Comparison of ENCODE assay signal across 8 mouse cellular contexts in the genomic region with DNA sequence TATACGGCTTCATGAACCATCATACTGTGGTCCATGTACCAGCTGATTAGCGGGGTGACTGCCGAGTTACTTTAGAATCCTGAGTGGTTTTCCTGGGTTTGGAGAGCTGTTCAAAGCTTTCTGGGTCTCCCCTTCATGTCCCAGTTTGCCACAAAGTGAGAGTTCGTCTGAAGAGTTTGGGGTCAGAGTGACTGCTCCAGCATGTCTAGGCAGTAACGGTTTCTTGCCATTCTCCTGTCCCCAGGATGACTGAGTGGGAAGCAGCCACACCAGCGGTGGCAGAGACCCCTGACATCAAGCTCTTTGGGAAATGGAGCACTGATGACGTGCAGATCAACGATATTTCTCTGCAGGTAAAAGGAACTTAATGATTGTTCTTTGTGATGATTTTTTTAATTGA. TPM values are rescaled to one million over a fixed set of nuclear protein-coding genes. Genes with fewer than 3 reads are reported as not detected.
DNase-seq lines count a peak whose midpoint lies in the region; ATAC-seq and TF ChIP-seq lines count a peak whose summit lies in the region.

No protein-coding gene starts in this region.

- TF ChIP-seq CTCF in lung, embryonic 14.5 days (IDR thresholded peaks at IDR 0.05; ENCODE audit: low read depth) = no peak

- H3K4me1 ChIP-seq in lung, embryonic 14.5 days (ENCODE audit: insufficient read depth) = peaks cover 9% of the 10 kb centered on the region
- H3K4me1 ChIP-seq in embryonic facial prominence, embryonic 13.5 days = peaks cover 30% of the 10 kb centered on the region
- peaks cover 26% of the 10 kb centered on the region for H3K4me1 ChIP-seq in intestine, embryonic 16.5 days (ENCODE audit: control insufficient read depth, insufficient read depth, low read length)
- H3K4me1 ChIP-seq in neural tube, embryonic 14.5 days (ENCODE audit: control insufficient read depth, insufficient read depth, low read length) = peaks cover 9% of the 10 kb centered on the region

- no peaks in the 10 kb centered on the region for H3K9me3 ChIP-seq in lung, embryonic 14.5 days (ENCODE audit: low read depth, low read length)
- H3K9me3 ChIP-seq in embryonic facial prominence, embryonic 13.5 days = no peaks in the 10 kb centered on the region
- no peaks in the 10 kb centered on the region for H3K9me3 ChIP-seq in intestine, embryonic 16.5 days (ENCODE audit: control insufficient read depth, low read length)
- H3K9me3 ChIP-seq in neural tube, embryonic 14.5 days (ENCODE audit: control insufficient read depth, low read length) = no peaks in the 10 kb centered on the region

- H3K36me3 ChIP-seq in lung, embryonic 14.5 days (ENCODE audit: insufficient read depth) = peaks cover 41% of the 10 kb centered on the region
- H3K36me3 ChIP-seq in embryonic facial prominence, embryonic 13.5 days = peaks cover 42% of the 10 kb centered on the region
- H3K36me3 ChIP-seq in intestine, embryonic 16.5 days (ENCODE audit: control insufficient read depth, insufficient read depth, low read length) = peaks cover 32% of the 10 kb centered on the region
- peaks cover 28% of the 10 kb centered on the region for H3K36me3 ChIP-seq in neural tube, embryonic 14.5 days (ENCODE audit: control insufficient read depth, insufficient read depth, low read length)

- no peak for ATAC-seq in lung, embryonic 14.5 days (ENCODE audit: insufficient read depth)
- ATAC-seq in embryonic facial prominence, embryonic 13.5 days (ENCODE audit: insufficient number of reproducible peaks, insufficient read depth, low FRiP score, low TSS enrichment, low read depth) = no peak
- no peak for ATAC-seq in intestine, embryonic 16.5 days
- ATAC-seq in neural tube, embryonic 14.5 days (ENCODE audit: low read depth) = no peak

- H3K27me3 ChIP-seq in lung, embryonic 14.5 days (ENCODE audit: insufficient read depth, low read length) = no peaks in the 10 kb centered on the region
- peaks cover 24% of the 10 kb centered on the region for H3K27me3 ChIP-seq in embryonic facial prominence, embryonic 13.5 days
- H3K27me3 ChIP-seq in intestine, embryonic 16.5 days (replicated peaks; ENCODE audit: control insufficient read depth, insufficient read depth, low read length) = no peaks in the 10 kb centered on the region
- peaks cover 11% of the 10 kb centered on the region for H3K27me3 ChIP-seq in neural tube, embryonic 14.5 days (ENCODE audit: control insufficient read depth, insufficient read depth, low read length)

- H3K4me2 ChIP-seq in lung, embryonic 14.5 days = peak overlapping the region; percentile 97
- peak overlapping the region; percentile 96 for H3K4me2 ChIP-seq in embryonic facial prominence, embryonic 13.5 days
- peak overlapping the region; percentile 78 for H3K4me2 ChIP-seq in intestine, embryonic 16.5 days (ENCODE audit: low read depth, low read length)
- H3K4me2 ChIP-seq in neural tube, embryonic 14.5 days (ENCODE audit: low read depth, low read length) = peak overlapping the region; percentile 79

- no peak for DNase-seq in lung, embryonic 14.5 days
- DNase-seq in lung, postnatal 25 days (ENCODE audit: low spot score) = no peak
- no peak for DNase-seq in layer of hippocampus, adult 18-20 months (ENCODE audit: low spot score in 2 of 2)
- no peak for DNase-seq in frontal cortex, postnatal 25 days (ENCODE audit: low spot score in 2 of 2)
- no peak for DNase-seq in kidney, adult 11 months

- 2% methylated on average over 8 of the region's 8 CpGs for WGBS in lung, embryonic 14.5 days
- 1% methylated on average over 8 of the region's 8 CpGs for WGBS in embryonic facial prominence, embryonic 13.5 days
- 4% methylated on average over 8 of the region's 8 CpGs for WGBS in intestine, embryonic 16.5 days
- 5% methylated on average over 8 of the region's 8 CpGs for WGBS in neural tube, embryonic 14.5 days

- no peak overlapping the region for H3K27ac ChIP-seq in lung, embryonic 14.5 days (ENCODE audit: low read depth)
- peak overlapping the region; percentile 93; the same call in 1 of the 2 replicates for H3K27ac ChIP-seq in embryonic facial prominence, embryonic 13.5 days
- H3K27ac ChIP-seq in intestine, embryonic 16.5 days (ENCODE audit: low read length) = no peak overlapping the region; the same call in 1 of the 2 replicates
- no peak overlapping the region for H3K27ac ChIP-seq in neural tube, embryonic 14.5 days (ENCODE audit: low read depth, low read length)

- H3K4me3 ChIP-seq in lung, embryonic 14.5 days (ENCODE audit: low read depth, low read length) = peak overlapping the region; percentile 91
- peak overlapping the region; percentile 96 for H3K4me3 ChIP-seq in embryonic facial prominence, embryonic 13.5 days
- H3K4me3 ChIP-seq in intestine, embryonic 16.5 days (ENCODE audit: low read length) = peak overlapping the region; percentile 86
- H3K4me3 ChIP-seq in neural tube, embryonic 14.5 days (ENCODE audit: low read depth, low read length) = peak overlapping the region; percentile 94

- H3K9ac ChIP-seq in lung, embryonic 14.5 days = peak overlapping the region; percentile 75
- peak overlapping the region; percentile 93 for H3K9ac ChIP-seq in embryonic facial prominence, embryonic 13.5 days
- peak overlapping the region; percentile 85 for H3K9ac ChIP-seq in intestine, embryonic 16.5 days (ENCODE audit: low read depth, low read length)
- H3K9ac ChIP-seq in neural tube, embryonic 14.5 days (replicated peaks; ENCODE audit: low read depth, low read length) = peak overlapping the region; percentile 86

RNA-seq across cellular contexts. Expression of a gene that starts 0.6 kb away (rescaled TPM):
- 1,356 and 1,409 TPM in 2 replicates for polyA plus RNA-seq in lung, embryonic 14.5 days (2014; fragmentation: Nextera tagmentation; extraction: Ambion mirVana)
- polyA plus RNA-seq in embryonic facial prominence, embryonic 13.5 days (2015; fragmentation: Nextera tagmentation; extraction: Ambion mirVana) = 1,116 and 1,158 TPM in 2 replicates
- polyA plus RNA-seq in intestine, embryonic 16.5 days (2015; fragmentation: Nextera tagmentation; extraction: Ambion mirVana) = 904 and 1,023 TPM in 2 replicates
- 687 and 695 TPM in 2 replicates for polyA plus RNA-seq in neural tube, embryonic 14.5 days (2014; fragmentation: Nextera tagmentation; extraction: Ambion mirVana)
- 100 to 1,000 TPM; 427 to 466 TPM for total RNA-seq in layer of hippocampus, adult 18-20 months (2021)

RNA-seq across cellular contexts. Expression of a gene that starts 4.5 kb away (rescaled TPM):
- polyA plus RNA-seq in lung, embryonic 14.5 days (2014; fragmentation: Nextera tagmentation; extraction: Ambion mirVana) = 0.73 and 0.97 TPM in 2 replicates
- polyA plus RNA-seq in embryonic facial prominence, embryonic 13.5 days (2015; fragmentation: Nextera tagmentation; extraction: Ambion mirVana) = 0.66 and 1.1 TPM in 2 replicates
- polyA plus RNA-seq in intestine, embryonic 16.5 days (2015; fragmentation: Nextera tagmentation; extraction: Ambion mirVana) = 0.18 and 0.27 TPM in 2 replicates
- 0.68 and 1.3 TPM in 2 replicates for polyA plus RNA-seq in neural tube, embryonic 14.5 days (2014; fragmentation: Nextera tagmentation; extraction: Ambion mirVana)
- total RNA-seq in layer of hippocampus, adult 18-20 months (2021) = under 1 TPM; 0.71 to 0.97 TPM

RNA-seq across cellular contexts. Expression of a gene that starts 25.1 kb away (rescaled TPM):
- polyA plus RNA-seq in lung, embryonic 14.5 days (2014; fragmentation: Nextera tagmentation; extraction: Ambion mirVana) = 22.2 and 23.4 TPM in 2 replicates
- polyA plus RNA-seq in embryonic facial prominence, embryonic 13.5 days (2015; fragmentation: Nextera tagmentation; extraction: Ambion mirVana) = 19.4 and 20.5 TPM in 2 replicates
- 13.3 and 13.5 TPM in 2 replicates for polyA plus RNA-seq in intestine, embryonic 16.5 days (2015; fragmentation: Nextera tagmentation; extraction: Ambion mirVana)
- 13.2 and 13.6 TPM in 2 replicates for polyA plus RNA-seq in neural tube, embryonic 14.5 days (2014; fragmentation: Nextera tagmentation; extraction: Ambion mirVana)
- 10 to 100 TPM; 15.9 to 17.4 TPM for total RNA-seq in layer of hippocampus, adult 18-20 months (2021)

RNA-seq across cellular contexts. Expression of a gene that starts 41.8 kb away (rescaled TPM):
- polyA plus RNA-seq in lung, embryonic 14.5 days (2014; fragmentation: Nextera tagmentation; extraction: Ambion mirVana) = 4.3 and 4.7 TPM in 2 replicates
- 5.5 and 5.9 TPM in 2 replicates for polyA plus RNA-seq in embryonic facial prominence, embryonic 13.5 days (2015; fragmentation: Nextera tagmentation; extraction: Ambion mirVana)
- polyA plus RNA-seq in intestine, embryonic 16.5 days (2015; fragmentation: Nextera tagmentation; extraction: Ambion mirVana) = 2.2 and 2.9 TPM in 2 replicates
- polyA plus RNA-seq in neural tube, embryonic 14.5 days (2014; fragmentation: Nextera tagmentation; extraction: Ambion mirVana) = 7.4 and 7.9 TPM in 2 replicates
- total RNA-seq in layer of hippocampus, adult 18-20 months (2021) = 1 to 10 TPM; 7.1 to 7.3 TPM

RNA-seq across cellular contexts. Expression of a gene that starts 42.9 kb away (rescaled TPM):
- polyA plus RNA-seq in lung, embryonic 14.5 days (2014; fragmentation: Nextera tagmentation; extraction: Ambion mirVana) = 9.6 and 11.1 TPM in 2 replicates
- polyA plus RNA-seq in embryonic facial prominence, embryonic 13.5 days (2015; fragmentation: Nextera tagmentation; extraction: Ambion mirVana) = 14.2 and 15.2 TPM in 2 replicates
- 7.8 TPM in 2 replicates for polyA plus RNA-seq in intestine, embryonic 16.5 days (2015; fragmentation: Nextera tagmentation; extraction: Ambion mirVana)
- 10.6 and 12.7 TPM in 2 replicates for polyA plus RNA-seq in neural tube, embryonic 14.5 days (2014; fragmentation: Nextera tagmentation; extraction: Ambion mirVana)
- total RNA-seq in layer of hippocampus, adult 18-20 months (2021) = 10 to 100 TPM; 10.1 to 12.7 TPM
